Mouse (Mus musculus): ENCODE results near the gene Olfr1042.
"Not testable (repeated sequence)": the region's sequence is repeated elsewhere in the genome, so short reads cannot be mapped to it uniquely, and the experiment has no call there.

Gene Olfr1042

GRCm38 (mm10) chr2:86161738-86162137 lies at the start of gene Olfr1042:
Gene Olfr1042, minus strand, starts transcription at chr2:86161838.
- no peak for DNase-seq (ENCODE audit: low read depth, low spot score)

- no peak for DNase-seq (ENCODE audit: low read depth, low spot score)
Observed at GRCm38 (mm10) chr2:86202909-86203308, 41.3 kb upstream of the Olfr1042 start, which contains the start of gene Olfr1045. Gene Olfr1045, minus strand, starts transcription at chr2:86203009.

GRCm38 (mm10) chr2:86195863-86196262 lies 34.2 kb upstream of the Olfr1042 start:
- DNase-seq (ENCODE audit: low read depth, low spot score), result no peak

GRCm38 (mm10) chr2:86185583-86185982 lies 23.9 kb upstream of the Olfr1042 start, which contains the start of gene Olfr52:
Gene Olfr52, minus strand, starts transcription at chr2:86185683.
- DNase-seq (ENCODE audit: low read depth, low spot score), result no peak

GRCm38 (mm10) chr2:86179950-86180349 lies 18.3 kb upstream of the Olfr1042 start:
- peak; percentile 34 for DNase-seq (ENCODE audit: low read depth, low spot score)

- DNase-seq (ENCODE audit: low read depth, low spot score), result no peak
Observed at GRCm38 (mm10) chr2:86177720-86178119, 16.1 kb upstream of the Olfr1042 start, which contains the start of gene Olfr1044. Gene Olfr1044, minus strand, starts transcription at chr2:86177820.

GRCm38 (mm10) chr2:86175422-86175821 lies 13.8 kb upstream of the Olfr1042 start:
- DNase-seq (ENCODE audit: low read depth, low spot score), result not testable (repeated sequence)

- no peak for DNase-seq (ENCODE audit: low read depth, low spot score)
Observed at GRCm38 (mm10) chr2:86167422-86167821, 5.8 kb upstream of the Olfr1042 start, which contains the start of gene Olfr1043. Gene Olfr1043, minus strand, starts transcription at chr2:86167522.

- DNase-seq (ENCODE audit: low read depth, low spot score), result no peak
Observed at GRCm38 (mm10) chr2:86146632-86147031, 15.0 kb downstream of the Olfr1042 start, which contains the start of gene Olfr1040. Gene Olfr1040, minus strand, starts transcription at chr2:86146732.

GRCm38 (mm10) chr2:86135828-86136227 lies 25.8 kb downstream of the Olfr1042 start, which contains the start of gene Olfr1039:
Gene Olfr1039, minus strand, starts transcription at chr2:86135928.
- DNase-seq (ENCODE audit: low read depth, low spot score), result no peak

All from WW6 (cell line).